Mouse (Mus musculus): ENCODE measurements around the gene Cd248. TPM values are rescaled to one million over a fixed set of nuclear protein-coding genes. Genes with fewer than 3 reads are reported as not detected.
"Not testable (repeated sequence)": the region's sequence is repeated elsewhere in the genome, so short reads cannot be mapped to it uniquely, and the experiment has no call there.

Cd248 gene
- polyA plus RNA-seq, 1 experiment from 2014 or later: 64.3 TPM

DNA sequence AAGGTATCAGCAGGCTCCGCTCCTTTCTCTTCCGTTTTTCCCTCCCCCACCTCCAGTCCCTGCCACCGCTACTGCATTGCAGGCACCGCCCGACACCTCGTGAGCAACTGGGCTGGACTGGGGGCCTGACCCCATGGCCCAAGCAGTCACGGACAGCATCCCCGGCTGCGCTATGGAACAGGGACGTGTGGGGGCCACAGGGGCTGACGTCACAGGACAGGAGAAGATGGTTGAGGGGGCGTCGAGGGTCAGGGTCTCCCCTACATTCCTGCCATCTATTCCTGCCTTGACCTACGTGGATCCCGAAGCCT, 16.9 kb downstream of the Cd248 start:
- no peak for ATAC-seq (ENCODE audit: insufficient number of reproducible peaks, insufficient read depth, low FRiP score, low TSS enrichment)
- Histone ChIP-seq H3K27me3 (peaks cover 67% of the 10 kb centered on the region), H3K9me3 (no peaks in the 10 kb centered on the region), H3K27ac (no peak overlapping the region), H3K4me1 (peaks cover 23% of the 10 kb centered on the region), H3K4me2 (replicated peaks) (peak overlapping the region; percentile 83), H3K36me3 (no peaks in the 10 kb centered on the region), H3K4me3 (peak overlapping the region; percentile 45), H3K9ac (no peak overlapping the region)
- 6% methylated on average over 15 of the region's 15 CpGs for WGBS

DNA sequence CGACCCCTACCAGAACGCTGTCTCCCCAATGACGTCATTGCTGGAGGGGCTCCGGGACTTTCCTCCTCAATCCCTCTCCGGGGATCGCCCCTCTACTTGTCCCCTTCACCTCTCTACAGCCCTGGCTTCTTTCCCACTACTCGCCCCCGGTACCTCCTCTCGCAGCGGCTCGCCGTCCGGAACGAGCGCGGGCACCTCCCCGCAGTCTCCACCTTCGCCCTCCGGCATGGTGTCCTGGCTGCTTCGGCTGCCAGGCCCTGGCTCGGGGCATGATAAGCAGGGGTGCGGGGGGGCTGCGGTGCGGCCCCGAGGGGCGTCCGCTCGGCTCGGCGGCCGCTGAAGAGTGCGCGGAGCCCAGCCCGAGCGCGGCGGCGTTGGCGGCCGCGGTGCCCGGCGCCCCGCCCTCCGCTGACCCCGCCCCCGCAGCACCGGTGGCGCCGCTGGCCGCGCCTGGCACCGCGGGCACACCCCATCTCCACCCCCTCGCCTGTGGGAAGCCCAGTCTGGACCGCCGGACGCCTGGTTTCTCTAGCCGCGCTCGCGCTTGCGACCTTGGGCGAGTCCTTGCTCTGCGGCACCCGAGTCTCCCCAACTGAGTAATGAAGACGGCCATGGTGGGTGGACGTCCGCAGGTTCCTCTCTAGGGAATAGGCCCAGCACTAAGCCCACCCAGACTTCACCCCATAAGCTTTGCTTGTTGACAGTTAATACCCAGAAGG, 17.4 kb downstream of the Cd248 start, which contains the start of gene Tmem151a:
Gene Tmem151a, minus strand, starts transcription at position 387 of the 719 bp plus-strand sequence.
- no peak within 1 kb of the TSS for H3K27ac ChIP-seq
- peak within 1 kb of the TSS; percentile 83 for H3K4me2 ChIP-seq (replicated peaks)
- H3K4me3 ChIP-seq: peak within 1 kb of the TSS; percentile 45
- H3K9ac ChIP-seq: peak within 1 kb of the TSS; percentile 50; the same call in 1 of the 2 replicates
- H3K36me3 ChIP-seq: 0 out of 2 replicates have a peak, but pooled peaks cover under 1% of the 10 kb centered on the region
- under 1% methylated on average over 55 of the region's 69 CpGs for WGBS
- H3K9me3 ChIP-seq: no peaks in the 10 kb centered on the region
- no peak for ATAC-seq (ENCODE audit: insufficient number of reproducible peaks, insufficient read depth, low FRiP score, low TSS enrichment)
- H3K27me3 ChIP-seq: peaks cover 62% of the 10 kb centered on the region
- peaks cover 23% of the 10 kb centered on the region for H3K4me1 ChIP-seq

DNA sequence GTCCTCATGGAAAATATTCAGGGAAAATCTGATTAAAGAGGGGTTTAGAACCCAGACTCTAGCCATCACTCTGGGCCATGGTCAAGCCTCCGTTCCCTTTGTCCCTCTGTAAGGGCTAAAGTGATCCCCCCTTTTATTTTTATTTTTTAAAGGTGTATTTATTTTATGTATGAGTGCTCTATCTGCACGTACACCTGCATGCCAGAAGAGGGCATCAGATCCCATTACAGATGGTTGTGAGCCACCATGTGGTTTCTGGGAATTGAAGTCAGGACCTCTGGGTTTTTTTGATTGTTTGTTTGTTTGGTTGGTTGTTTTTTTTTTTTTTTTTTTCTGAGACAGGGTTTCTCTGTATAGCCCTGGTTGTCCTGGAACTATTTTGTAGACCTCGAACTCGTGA, 18.7 kb downstream of the Cd248 start:
- H3K4me2 ChIP-seq (replicated peaks); H3K4me3 ChIP-seq; ATAC-seq (ENCODE audit: insufficient number of reproducible peaks, insufficient read depth, low FRiP score, low TSS enrichment); H3K9me3 ChIP-seq; H3K27ac ChIP-seq; H3K9ac ChIP-seq: not testable (repeated sequence)
- Histone ChIP-seq H3K27me3 (peaks cover 50% of the 10 kb centered on the region), H3K4me1 (peaks cover 23% of the 10 kb centered on the region), H3K36me3 (peaks cover 13% of the 10 kb centered on the region)
- WGBS: 43% methylated on average over 4 of the region's 4 CpGs

DNA sequence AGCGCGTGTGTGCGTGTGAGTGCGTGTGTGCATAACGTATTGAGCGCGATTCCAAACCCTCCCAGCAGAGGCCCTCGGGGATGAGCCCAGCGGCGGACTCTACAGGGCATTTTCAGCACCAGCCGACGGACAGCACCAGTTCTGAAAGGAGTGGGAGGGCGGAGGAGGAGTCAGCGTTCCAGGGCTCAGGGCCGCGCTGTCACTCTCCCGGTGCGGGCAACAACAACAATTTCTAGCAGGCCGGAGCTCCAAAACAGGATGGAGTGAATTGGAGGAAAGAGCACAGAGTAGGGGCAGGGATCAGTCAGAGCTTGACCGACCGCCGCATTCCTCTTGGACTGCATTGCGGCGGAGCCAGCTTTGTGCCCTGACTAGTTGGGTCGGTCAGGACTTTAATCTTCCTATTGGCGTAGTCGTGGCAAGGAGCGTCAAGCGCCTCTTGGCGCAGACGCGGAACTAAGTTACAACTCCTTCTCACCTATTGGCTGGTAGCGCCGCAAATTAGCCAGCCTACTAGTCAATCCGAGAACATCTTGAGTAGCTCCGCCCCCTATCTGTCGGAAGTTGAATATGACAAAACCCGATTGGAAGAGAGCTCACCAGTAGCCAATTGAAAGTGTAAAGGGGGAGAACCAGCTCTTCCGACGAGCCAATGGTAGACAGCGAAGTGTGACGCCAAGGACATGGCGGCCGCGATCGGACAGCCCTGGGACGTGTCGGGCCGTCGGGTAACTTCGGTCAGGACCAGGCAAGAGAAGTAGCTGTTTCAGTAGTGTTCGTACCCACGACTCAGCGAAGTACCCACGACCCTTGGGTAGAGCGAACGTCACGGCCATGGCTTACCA, 20.2 kb downstream of the Cd248 start, which contains the start of gene Yif1a:
Gene Yif1a, plus strand, starts transcription at position 655 of the 845 bp plus-strand sequence.
- WGBS: under 1% methylated on average over 58 of the region's 58 CpGs
- peaks cover 23% of the 10 kb centered on the region for H3K4me1 ChIP-seq
- peak within 1 kb of the TSS; percentile 75 for H3K9ac ChIP-seq
- H3K27me3 ChIP-seq: peaks cover 34% of the 10 kb centered on the region
- peaks cover 27% of the 10 kb centered on the region for H3K36me3 ChIP-seq
- ATAC-seq (ENCODE audit: insufficient number of reproducible peaks, insufficient read depth, low FRiP score, low TSS enrichment): peak; percentile 94
- peak within 1 kb of the TSS; percentile 77 for H3K4me2 ChIP-seq (replicated peaks)
- peak within 1 kb of the TSS; percentile 65 for H3K27ac ChIP-seq
- H3K9me3 ChIP-seq: no peaks in the 10 kb centered on the region
- peak within 1 kb of the TSS; percentile 79 for H3K4me3 ChIP-seq

DNA sequence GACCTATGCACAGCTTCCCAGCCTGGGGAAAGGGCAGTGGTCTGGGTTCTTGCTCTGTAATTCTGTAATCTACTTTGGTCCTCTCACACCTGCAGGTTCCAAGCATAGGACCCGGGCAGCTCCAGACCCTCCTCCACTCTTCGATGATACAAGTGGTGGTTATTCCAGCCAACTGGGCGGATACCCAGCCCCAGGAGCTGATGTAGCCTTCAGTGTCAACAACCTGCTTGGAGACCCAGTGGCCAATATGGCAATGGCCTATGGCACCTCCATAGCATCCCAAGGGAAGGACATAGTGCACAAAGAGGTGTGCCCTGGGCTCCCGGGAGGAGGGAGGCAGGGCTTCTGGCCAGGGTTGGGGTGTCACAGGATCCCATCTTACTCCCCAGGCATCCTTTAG, 21.4 kb downstream of the Cd248 start:
- Histone ChIP-seq H3K27ac (no peak overlapping the region), H3K36me3 (peaks cover 35% of the 10 kb centered on the region), H3K4me3 (peak overlapping the region; percentile 79), H3K27me3 (peaks cover 22% of the 10 kb centered on the region), H3K4me1 (peaks cover 29% of the 10 kb centered on the region), H3K9ac (peak overlapping the region; percentile 75), H3K4me2 (replicated peaks) (peak overlapping the region; percentile 77), H3K9me3 (no peaks in the 10 kb centered on the region)
- ATAC-seq (ENCODE audit: insufficient number of reproducible peaks, insufficient read depth, low FRiP score, low TSS enrichment): no peak
- 90% methylated on average over 4 of the region's 4 CpGs for WGBS

DNA sequence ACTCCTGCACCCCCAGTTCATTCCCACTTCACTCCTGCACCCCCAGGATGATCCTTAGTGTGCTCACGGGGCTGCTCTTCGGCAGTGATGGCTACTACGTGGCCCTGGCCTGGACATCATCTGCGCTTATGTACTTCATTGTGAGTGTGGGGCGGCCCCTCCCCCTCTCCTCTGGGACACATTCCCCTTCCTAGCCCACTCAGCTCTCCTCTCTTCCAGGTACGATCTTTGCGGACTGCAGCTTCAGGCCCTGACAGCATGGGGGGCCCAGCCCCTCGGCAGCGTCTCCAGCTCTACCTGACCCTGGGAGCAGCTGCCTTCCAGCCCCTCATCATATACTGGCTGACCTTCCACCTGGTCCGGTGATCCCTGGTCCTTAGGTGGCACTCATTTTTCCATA, 24.2 kb downstream of the Cd248 start:
- no peak for ATAC-seq (ENCODE audit: insufficient number of reproducible peaks, insufficient read depth, low FRiP score, low TSS enrichment)
- no peak overlapping the region for H3K4me3 ChIP-seq
- H3K9me3 ChIP-seq: no peaks in the 10 kb centered on the region
- H3K27me3 ChIP-seq: no peaks in the 10 kb centered on the region
- WGBS: 92% methylated on average over 10 of the region's 10 CpGs
- H3K36me3 ChIP-seq: peaks cover 35% of the 10 kb centered on the region
- H3K4me2 ChIP-seq (replicated peaks): no peak overlapping the region
- peaks cover 47% of the 10 kb centered on the region for H3K4me1 ChIP-seq
- H3K27ac ChIP-seq: no peak overlapping the region
- H3K9ac ChIP-seq: no peak overlapping the region

DNA sequence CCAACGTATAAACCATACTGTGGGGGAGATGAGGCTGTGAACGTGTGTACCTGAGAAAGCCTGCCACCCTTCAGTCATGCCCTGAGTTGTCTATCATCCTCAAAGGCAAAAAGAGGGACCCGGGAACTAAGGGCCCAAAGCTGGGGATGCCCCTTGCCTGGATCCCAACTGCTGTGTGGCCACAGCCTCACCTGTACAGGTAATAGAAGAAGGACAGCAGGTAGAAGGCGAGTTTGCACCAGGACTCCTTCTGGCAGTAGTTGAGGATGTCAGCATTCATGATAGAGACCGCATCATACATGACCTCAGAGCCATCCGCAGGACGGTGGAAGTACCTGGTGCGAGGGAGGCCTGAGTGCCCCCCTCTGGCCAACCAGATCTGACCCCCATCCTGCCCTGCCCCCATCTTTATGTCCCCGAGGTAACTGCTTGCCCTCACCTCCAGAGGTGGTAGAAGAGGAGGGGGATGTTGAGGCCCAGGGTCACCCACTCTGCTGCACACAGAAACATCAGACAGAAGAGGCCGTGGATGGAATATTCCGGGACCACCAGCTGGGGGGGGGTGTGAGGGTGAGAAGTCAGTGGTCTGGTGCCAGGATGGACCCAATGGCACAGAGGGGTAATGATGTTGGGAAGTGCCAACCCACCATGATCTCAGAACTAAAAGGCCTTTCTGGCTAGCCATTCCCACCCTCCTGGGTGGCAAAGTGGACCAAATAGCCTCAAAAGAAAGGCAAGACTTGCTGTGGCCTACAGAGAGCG, 25.8 kb downstream of the Cd248 start:
- 74% methylated on average over 12 of the region's 12 CpGs for WGBS
- ATAC-seq (ENCODE audit: insufficient number of reproducible peaks, insufficient read depth, low FRiP score, low TSS enrichment): no peak
- Histone ChIP-seq H3K9ac (no peak overlapping the region), H3K4me3 (no peak overlapping the region), H3K4me2 (replicated peaks) (no peak overlapping the region; the same call in 1 of the 2 replicates), H3K9me3 (no peaks in the 10 kb centered on the region), H3K27me3 (no peaks in the 10 kb centered on the region), H3K36me3 (peaks cover 35% of the 10 kb centered on the region), H3K4me1 (peaks cover 51% of the 10 kb centered on the region), H3K27ac (no peak overlapping the region)

DNA sequence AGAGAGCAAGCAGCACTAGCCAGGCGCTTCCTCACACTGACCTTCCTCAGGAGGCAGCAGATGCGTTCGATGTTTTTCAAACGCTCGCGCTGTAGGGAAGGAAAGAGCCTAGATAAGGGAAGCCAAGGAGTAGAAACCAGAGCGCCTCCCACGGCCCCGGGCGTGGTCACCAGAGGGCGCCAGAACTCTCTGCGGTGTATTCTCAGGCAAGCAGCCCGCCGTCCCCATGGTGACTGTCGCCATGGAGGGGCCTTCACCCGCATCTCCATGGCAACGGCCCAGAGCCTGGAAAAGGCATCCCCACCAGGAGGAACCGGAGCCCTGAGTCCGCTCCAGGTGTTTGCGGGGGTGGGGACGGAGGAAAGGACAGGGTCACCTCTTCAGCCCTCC, 26.4 kb downstream of the Cd248 start:
- H3K27ac ChIP-seq: no peak overlapping the region
- peak overlapping the region; percentile 32 for H3K4me2 ChIP-seq (replicated peaks)
- H3K4me1 ChIP-seq: peaks cover 51% of the 10 kb centered on the region
- H3K9ac ChIP-seq: no peak overlapping the region
- no peaks in the 10 kb centered on the region for H3K9me3 ChIP-seq
- peak; percentile 65 for ATAC-seq (ENCODE audit: insufficient number of reproducible peaks, insufficient read depth, low FRiP score, low TSS enrichment)
- H3K36me3 ChIP-seq: peaks cover 37% of the 10 kb centered on the region
- 1% methylated on average over 21 of the region's 21 CpGs for WGBS
- H3K27me3 ChIP-seq: no peaks in the 10 kb centered on the region
- H3K4me3 ChIP-seq: 0 out of 2 replicates have a peak overlapping the region, but pooled peaks have one; percentile 2

DNA sequence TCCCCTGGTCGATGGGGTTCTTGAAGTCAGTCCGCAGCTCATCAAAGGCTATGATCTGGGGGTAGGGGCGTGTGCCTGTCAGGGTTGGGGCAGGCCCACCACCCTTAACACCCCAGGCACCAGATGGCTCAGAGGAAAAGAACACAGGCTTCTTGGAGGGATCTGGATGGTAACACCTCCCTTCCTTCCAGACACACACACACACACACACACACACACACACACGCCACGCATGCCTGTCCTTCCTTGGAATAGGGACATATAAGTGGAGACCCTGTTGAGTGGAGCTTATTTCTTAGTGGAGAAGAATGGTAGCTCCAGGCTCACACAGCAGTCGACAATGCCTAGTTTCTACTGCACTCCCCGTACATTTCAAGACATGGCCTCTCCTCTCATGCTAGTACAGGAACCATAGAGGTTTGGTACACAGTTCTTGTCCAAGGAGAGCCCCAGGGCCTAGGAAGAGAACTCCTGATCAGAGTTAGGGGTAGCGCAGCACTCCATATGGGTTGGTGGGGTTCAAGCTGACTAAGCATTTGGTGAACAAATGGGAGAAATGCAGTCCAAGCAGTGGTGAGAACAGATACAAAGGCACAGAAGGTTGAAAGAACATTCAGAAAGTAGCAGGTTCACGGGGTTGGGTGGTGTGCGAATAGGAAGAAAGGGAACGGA, 27.0 kb downstream of the Cd248 start:
- no peak overlapping the region for H3K9ac ChIP-seq
- peak overlapping the region; percentile 98 for H3K4me2 ChIP-seq (replicated peaks)
- no peaks in the 10 kb centered on the region for H3K27me3 ChIP-seq
- peaks cover 43% of the 10 kb centered on the region for H3K36me3 ChIP-seq
- 44% methylated on average over 11 of the region's 11 CpGs for WGBS
- no peaks in the 10 kb centered on the region for H3K9me3 ChIP-seq
- H3K4me3 ChIP-seq: 0 out of 2 replicates have a peak overlapping the region, but pooled peaks have one; percentile 2
- ATAC-seq (ENCODE audit: insufficient number of reproducible peaks, insufficient read depth, low FRiP score, low TSS enrichment): no peak
- peaks cover 52% of the 10 kb centered on the region for H3K4me1 ChIP-seq
- peak overlapping the region; percentile 30; the same call in 1 of the 2 replicates for H3K27ac ChIP-seq

DNA sequence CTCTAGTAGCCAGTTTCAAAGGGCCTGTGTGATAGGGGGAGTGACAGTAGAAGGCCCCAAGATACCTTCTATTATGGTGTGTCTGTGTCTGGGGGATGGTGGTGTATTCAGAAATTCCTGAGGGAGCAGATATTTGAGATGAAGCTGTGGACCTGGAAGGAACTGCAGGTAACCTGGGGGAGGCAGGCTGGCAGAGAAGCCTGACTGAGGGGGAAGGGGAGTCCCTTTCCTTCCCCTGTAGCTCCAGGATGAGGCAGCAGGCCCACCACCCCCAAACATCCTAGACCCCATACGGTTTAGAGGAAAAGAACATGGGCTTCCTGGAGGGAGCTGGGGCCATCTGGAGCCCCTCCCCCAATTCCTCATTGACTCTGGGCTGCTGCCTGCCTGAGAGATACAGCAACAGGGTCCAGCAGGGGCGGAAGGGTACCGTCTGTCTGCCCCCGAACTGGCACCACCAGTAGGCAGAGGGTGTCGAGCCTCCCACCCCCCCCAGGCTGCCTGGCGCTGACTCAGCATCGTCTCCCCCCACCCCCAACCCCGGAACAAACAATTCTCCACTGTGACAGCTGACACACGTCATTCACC, 28.1 kb downstream of the Cd248 start:
- Histone ChIP-seq H3K4me3 (no peak overlapping the region), H3K27ac (no peak overlapping the region), H3K4me2 (replicated peaks) (peak overlapping the region; percentile 98), H3K9me3 (no peaks in the 10 kb centered on the region), H3K9ac (0 out of 2 replicates have a peak overlapping the region, but pooled peaks have one; percentile 12), H3K4me1 (peaks cover 52% of the 10 kb centered on the region), H3K27me3 (no peaks in the 10 kb centered on the region), H3K36me3 (peaks cover 47% of the 10 kb centered on the region)
- ATAC-seq (ENCODE audit: insufficient number of reproducible peaks, insufficient read depth, low FRiP score, low TSS enrichment): no peak
- WGBS: 14% methylated on average over 9 of the region's 9 CpGs
